Mouse (Mus musculus) neural tube, embryonic 11.5 days (tissue): ENCODE results near the gene Htra2. TPM values are rescaled to one million over a fixed set of nuclear protein-coding genes. Genes with fewer than 3 reads are reported as not detected.

Experiments used
- ATAC-seq: fragments of 200-750 bp; cut with Nextera tagmentation; 2 replicates; pipeline ENCODE4 v1.8.0; 2017; ENCODE audit warnings: moderate number of reproducible peaks, mild to moderate bottlenecking, moderate TSS enrichment, moderate library complexity; ENCODE audit not compliant: insufficient read depth, low FRiP score, low TSS enrichment
- DNase-seq: peaks from one replicate; pipeline ENCODE4 v3.0.0-alpha.2; 2015; ENCODE audit warnings: low spot score
- H3K27ac ChIP-seq: fragments of 300-500 bp; sonication (generic); 2 replicates; pipeline ENCODE4 v1.5.1; 2014; ENCODE audit warnings: low read depth, mild to moderate bottlenecking, low read length
- H3K27me3 ChIP-seq: fragments of 300-500 bp; sonication (generic); 2 replicates; pipeline ENCODE4 v1.6.1; 2014; ENCODE audit warnings: mild to moderate bottlenecking, low read length, mixed read lengths; ENCODE audit not compliant: control insufficient read depth, insufficient read depth
- H3K36me3 ChIP-seq: fragments of 300-500 bp; sonication (generic); 2 replicates; pipeline ENCODE4 v1.6.1; 2014; ENCODE audit warnings: mild to moderate bottlenecking, low read length, moderate library complexity, mixed read lengths; ENCODE audit not compliant: control insufficient read depth, insufficient read depth
- H3K4me1 ChIP-seq: fragments of 300-500 bp; sonication (generic); 2 replicates; pipeline ENCODE4 v1.6.1; 2014; ENCODE audit warnings: low read length, mixed read lengths; ENCODE audit not compliant: control insufficient read depth, insufficient read depth
- H3K4me2 ChIP-seq: fragments of 300-500 bp; sonication (generic); 2 replicates; pipeline ENCODE4 v1.6.1; 2014; ENCODE audit warnings: low read depth, mild to moderate bottlenecking, moderate library complexity
- H3K4me3 ChIP-seq: fragments of 300-500 bp; sonication (generic); 2 replicates; pipeline ENCODE4 v1.5.1; 2014; ENCODE audit warnings: low read depth, low read length
- H3K9ac ChIP-seq: fragments of 300-500 bp; sonication (generic); 2 replicates; pipeline ENCODE4 v1.6.1; 2014; ENCODE audit warnings: mild to moderate bottlenecking, low read length
- H3K9me3 ChIP-seq: fragments of 300-500 bp; sonication (generic); 2 replicates; pipeline ENCODE4 v1.6.1; 2016; ENCODE audit warnings: low read length; ENCODE audit not compliant: control insufficient read depth
- WGBS: fragments of 180-500 bp; shearing (Covaris S2); extraction: QIAGEN DNeasy Blood & Tissue Kit; methylation state at CpG from one replicate; pipeline ENCODE4 v1.1.7; 2014; 5-methylcytosine and 5-hydroxymethylcytosine counted together
- polyA plus RNA-seq: library from polyadenylated mRNA; unstranded; fragments of >200 nt; fragmentation: Nextera tagmentation; extraction: Ambion mirVana; gene quantifications from 2 replicates; pipeline ENCODE4 v1.2.1, GENCODE M21; 2014

Htra2 gene
- polyA plus RNA-seq, 1 experiment from 2014 or later: 34.1 TPM

DNA sequence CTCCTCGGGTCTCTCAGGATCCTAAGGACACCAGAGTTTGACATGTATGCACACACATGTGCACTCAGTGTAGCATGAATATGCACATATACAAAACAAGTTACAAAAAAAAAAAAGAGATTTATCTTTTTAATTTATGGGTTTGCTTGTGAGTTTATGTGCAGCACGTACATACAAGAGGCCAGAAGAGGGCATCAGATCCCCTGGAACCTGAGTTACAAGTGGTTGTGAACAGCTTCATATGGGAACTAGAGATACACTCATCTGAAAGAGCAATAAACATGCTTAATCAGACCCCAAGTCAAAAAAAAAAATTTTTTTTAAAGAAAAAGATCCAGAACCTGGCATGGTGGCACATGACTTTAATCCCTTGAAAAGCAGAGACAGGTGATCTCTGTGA, 19.9 kb upstream of the Htra2 start:
- H3K27ac ChIP-seq: no peak overlapping the region
- H3K4me3 ChIP-seq: no peak overlapping the region
- H3K4me1 ChIP-seq: peaks cover 10% of the 10 kb centered on the region
- WGBS: 34% methylated on average over 2 of the region's 2 CpGs
- no peak overlapping the region for H3K9ac ChIP-seq
- peaks cover 56% of the 10 kb centered on the region for H3K27me3 ChIP-seq
- no peaks in the 10 kb centered on the region for H3K36me3 ChIP-seq
- DNase-seq (no peak), ATAC-seq (no peak)
- no peak overlapping the region for H3K4me2 ChIP-seq
- no peaks in the 10 kb centered on the region for H3K9me3 ChIP-seq

DNA sequence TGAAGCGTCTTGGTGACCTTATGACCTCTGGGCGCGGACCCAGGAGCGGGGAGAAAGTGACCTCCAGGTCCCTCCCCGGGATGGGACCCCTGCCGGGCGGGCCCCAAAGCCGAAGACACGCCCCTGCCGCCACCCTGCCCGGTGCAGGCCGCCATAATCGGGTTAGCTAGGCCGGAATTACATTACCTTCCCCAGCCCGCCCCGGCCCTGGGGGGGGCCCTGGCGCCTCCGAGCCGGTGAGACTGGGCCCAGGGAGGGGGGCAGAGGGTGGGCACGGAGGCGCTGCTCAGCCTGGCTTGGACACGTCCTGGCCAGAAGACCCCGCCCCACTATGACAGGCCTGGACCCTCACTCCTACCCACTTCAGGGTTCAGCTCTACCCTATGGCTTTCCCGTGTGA, 16.1 kb upstream of the Htra2 start:
- Histone ChIP-seq H3K27me3 (peaks cover 87% of the 10 kb centered on the region), H3K4me3 (peak overlapping the region; percentile 23), H3K27ac (no peak overlapping the region; the same call in 1 of the 2 replicates), H3K9ac (0 out of 2 replicates have a peak overlapping the region, but pooled peaks have one; percentile 22), H3K36me3 (no peaks in the 10 kb centered on the region), H3K4me1 (peaks cover 7% of the 10 kb centered on the region; the same call in 1 of the 2 replicates), H3K4me2 (peak overlapping the region; percentile 27), H3K9me3 (no peaks in the 10 kb centered on the region)
- DNase-seq (no peak), ATAC-seq (no peak)
- 0% methylated on average over 24 of the region's 24 CpGs for WGBS

DNA sequence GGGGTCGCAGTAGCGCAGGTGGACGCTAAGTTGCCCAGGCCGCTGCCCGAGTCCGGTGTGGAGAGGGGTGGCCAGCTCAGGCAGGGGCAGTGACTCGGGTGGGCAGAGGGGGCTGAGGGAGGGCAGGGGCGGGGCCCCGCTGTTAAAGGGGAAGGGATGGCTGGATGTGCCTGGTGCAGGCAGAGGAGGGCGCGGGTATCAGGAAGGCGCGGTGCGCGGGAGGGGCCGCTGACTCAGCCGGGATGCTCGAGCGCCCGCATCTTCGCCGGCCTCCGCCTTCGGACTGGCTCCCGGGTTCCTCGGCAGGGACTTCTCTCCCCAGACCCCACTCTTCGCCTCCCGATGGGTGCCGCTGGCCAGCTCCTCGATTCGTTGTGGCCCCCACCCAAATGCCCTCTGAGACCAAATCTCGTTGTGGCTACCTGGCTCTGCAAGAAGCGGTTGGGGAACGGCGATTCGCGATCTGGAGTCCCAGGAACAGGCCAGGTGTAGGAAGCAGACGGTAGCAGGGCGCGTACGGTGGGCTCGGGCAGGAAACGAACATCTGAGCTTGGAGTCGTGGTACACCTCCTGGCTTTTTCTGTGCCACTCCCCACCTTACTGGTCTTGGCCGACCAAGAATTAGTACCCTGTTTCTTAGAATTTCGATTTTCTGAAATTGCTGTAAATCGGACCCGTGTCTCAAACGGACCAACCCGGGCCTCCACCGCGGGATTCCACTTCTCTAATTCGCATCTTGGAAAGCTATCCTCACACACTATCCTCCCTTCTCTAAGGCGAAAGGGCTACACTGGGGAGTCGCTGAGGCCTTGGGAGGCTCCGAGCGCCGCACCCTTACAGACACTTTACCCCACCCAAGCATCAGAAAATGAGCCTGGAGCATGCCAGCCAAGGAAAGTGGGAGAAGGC, 15.5 kb upstream of the Htra2 start:
- H3K9me3 ChIP-seq: no peaks in the 10 kb centered on the region
- ATAC-seq: no peak
- no peak overlapping the region; the same call in 1 of the 2 replicates for H3K27ac ChIP-seq

GRCm38 (mm10) chr6:83070247-83070310, 15.0 kb upstream of the Htra2 start, which contains the start of gene Tlx2:
Gene Tlx2, minus strand, starts transcription at chr6:83070293.
- no peaks in the 10 kb centered on the region for H3K36me3 ChIP-seq
- peak within 1 kb of the TSS; percentile 27 for H3K4me2 ChIP-seq
- H3K9me3 ChIP-seq: no peaks in the 10 kb centered on the region
- ATAC-seq (no peak), DNase-seq (no peak)
- peaks cover 7% of the 10 kb centered on the region; the same call in 1 of the 2 replicates for H3K4me1 ChIP-seq
- peak within 1 kb of the TSS; percentile 26 for H3K9ac ChIP-seq
- H3K27me3 ChIP-seq: peaks cover 90% of the 10 kb centered on the region
- H3K4me3 ChIP-seq: peak within 1 kb of the TSS; percentile 28
- WGBS: 0% methylated on average over 10 of the region's 10 CpGs
- no peak within 1 kb of the TSS; the same call in 1 of the 2 replicates for H3K27ac ChIP-seq

More for the DNA sequence above, 15.5 kb upstream of the Htra2 start:
- peak overlapping the region; percentile 23 for H3K4me3 ChIP-seq
- peaks cover 87% of the 10 kb centered on the region for H3K27me3 ChIP-seq
- WGBS: 1% methylated on average over 54 of the region's 58 CpGs
- peak overlapping the region; percentile 27 for H3K4me2 ChIP-seq
- H3K9ac ChIP-seq: peak overlapping the region; percentile 26
- DNase-seq: peak; percentile 59
- H3K36me3 ChIP-seq: no peaks in the 10 kb centered on the region
- H3K4me1 ChIP-seq: peaks cover 7% of the 10 kb centered on the region; the same call in 1 of the 2 replicates

DNA sequence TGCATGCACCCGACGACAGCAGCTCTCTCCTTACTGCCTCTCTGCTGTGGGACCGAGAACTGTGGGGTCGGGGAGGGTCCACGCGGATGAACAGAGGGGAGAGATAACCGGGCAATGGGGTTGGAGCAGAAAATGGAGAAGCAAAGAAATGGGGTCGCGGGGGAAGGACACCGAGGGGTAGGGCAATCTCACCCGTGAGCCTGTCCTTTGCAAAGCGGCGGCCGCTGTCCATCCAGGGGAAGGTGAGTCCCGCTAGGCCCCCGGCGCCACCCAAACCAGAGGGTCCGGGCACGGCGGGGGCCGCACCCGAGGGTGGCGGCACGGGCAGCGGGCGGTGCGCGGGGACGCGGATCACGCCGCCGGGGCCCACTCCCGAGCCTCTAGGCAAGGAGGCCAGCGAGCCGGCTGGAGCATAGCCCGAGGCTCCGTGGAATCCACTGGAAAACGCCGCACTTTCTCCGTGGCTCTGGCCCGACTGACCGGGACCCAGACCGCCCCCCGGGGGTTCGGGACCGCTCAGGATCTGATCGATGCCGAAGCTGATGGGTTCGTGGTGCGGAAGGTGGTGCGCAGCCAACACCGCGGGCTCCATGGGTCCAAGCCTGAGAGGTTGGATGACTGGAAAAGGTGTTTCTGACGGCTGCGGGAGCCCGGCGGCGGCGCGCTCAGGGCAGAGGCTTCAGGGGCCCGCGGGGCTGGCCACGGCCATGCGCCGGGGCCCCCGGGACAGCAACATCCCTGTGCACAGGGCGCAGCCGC, 14.6 kb upstream of the Htra2 start:
- ATAC-seq (no peak), DNase-seq (peak; percentile 47)
- WGBS: 1% methylated on average over 52 of the region's 69 CpGs
- H3K27ac ChIP-seq: no peak overlapping the region; the same call in 1 of the 2 replicates
- peaks cover 94% of the 10 kb centered on the region for H3K27me3 ChIP-seq
- H3K36me3 ChIP-seq: no peaks in the 10 kb centered on the region
- peak overlapping the region; percentile 22 for H3K4me2 ChIP-seq
- H3K9me3 ChIP-seq: no peaks in the 10 kb centered on the region
- H3K9ac ChIP-seq: peak overlapping the region; percentile 26
- peak overlapping the region; percentile 19 for H3K4me3 ChIP-seq
- peaks cover 7% of the 10 kb centered on the region; the same call in 1 of the 2 replicates for H3K4me1 ChIP-seq

DNA sequence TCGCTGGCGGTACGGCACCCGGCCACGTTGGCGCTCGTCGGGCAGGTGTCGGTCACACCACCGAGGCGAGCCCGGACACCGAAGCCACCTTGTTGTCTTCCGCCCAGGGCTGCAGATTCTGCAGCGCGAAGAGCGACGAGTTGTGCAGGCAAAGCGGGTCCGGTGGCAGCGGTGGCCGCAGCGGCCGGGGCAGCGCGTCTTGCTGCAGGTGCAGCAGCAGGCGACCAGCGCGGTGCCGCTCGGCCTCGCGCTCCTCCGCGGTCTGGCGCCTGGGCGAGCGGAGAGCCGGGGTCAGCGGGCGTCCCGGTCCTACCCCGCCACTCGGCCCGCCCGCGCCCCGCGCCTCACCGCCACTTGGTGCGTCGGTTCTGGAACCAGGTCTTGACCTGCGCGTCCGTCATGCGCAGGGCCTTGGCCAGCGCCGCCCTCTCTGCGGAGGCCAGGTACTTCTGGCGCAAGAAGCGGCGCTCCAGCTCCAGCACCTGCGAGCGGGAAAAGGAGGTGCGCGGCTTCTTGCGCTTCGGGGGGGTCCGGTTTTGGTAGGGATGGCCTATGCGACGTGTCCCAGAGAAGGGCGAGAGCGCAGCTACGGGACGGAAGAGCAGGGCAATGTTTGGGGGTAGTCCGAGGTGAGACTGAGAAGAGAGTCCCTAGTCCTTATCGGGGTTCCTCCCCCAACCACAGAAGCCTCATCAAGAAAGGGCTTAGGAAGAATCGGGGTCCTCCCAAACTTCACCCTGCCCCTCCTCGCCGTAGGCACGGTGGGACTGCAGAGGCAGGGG, 13.8 kb upstream of the Htra2 start:
- Histone ChIP-seq H3K4me3 (peak overlapping the region; percentile 28), H3K27me3 (peaks cover 94% of the 10 kb centered on the region), H3K9me3 (no peaks in the 10 kb centered on the region), H3K27ac (no peak overlapping the region; the same call in 1 of the 2 replicates), H3K9ac (peak overlapping the region; percentile 26), H3K4me1 (peaks cover 7% of the 10 kb centered on the region; the same call in 1 of the 2 replicates), H3K4me2 (peak overlapping the region; percentile 24), H3K36me3 (no peaks in the 10 kb centered on the region)
- DNase-seq (no peak), ATAC-seq (no peak)
- under 1% methylated on average over 53 of the region's 81 CpGs for WGBS

GRCm38 (mm10) chr6:83068221-83068620, 13.1 kb upstream of the Htra2 start:
- Histone ChIP-seq H3K4me3 (peak overlapping the region; percentile 28; the same call in 1 of the 2 replicates), H3K9me3 (no peaks in the 10 kb centered on the region), H3K4me2 (peak overlapping the region; percentile 24; the same call in 1 of the 2 replicates), H3K4me1 (peaks cover 7% of the 10 kb centered on the region; the same call in 1 of the 2 replicates), H3K36me3 (no peaks in the 10 kb centered on the region), H3K9ac (no peak overlapping the region), H3K27ac (no peak overlapping the region), H3K27me3 (peaks cover 95% of the 10 kb centered on the region)
- DNase-seq (no peak), ATAC-seq (no peak)
- WGBS: 3% methylated on average over 8 of the region's 8 CpGs

- no peak for DNase-seq
- no peak overlapping the region for H3K27ac ChIP-seq
- 31% methylated on average over 6 of the region's 6 CpGs for WGBS
- no peak overlapping the region for H3K4me3 ChIP-seq
- no peak for ATAC-seq
- H3K9me3 ChIP-seq: no peaks in the 10 kb centered on the region
- peaks cover 7% of the 10 kb centered on the region; the same call in 1 of the 2 replicates for H3K4me1 ChIP-seq
- no peaks in the 10 kb centered on the region for H3K36me3 ChIP-seq
- H3K27me3 ChIP-seq: peaks cover 89% of the 10 kb centered on the region
- H3K9ac ChIP-seq: no peak overlapping the region
- H3K4me2 ChIP-seq: no peak overlapping the region
These were observed 11.4 kb upstream of the Htra2 start for GRCm38 (mm10) chr6:83066441-83066840.
